25 mouse cellular contexts compared by ENCODE assay signal in genomic region chr17:31331920-31332319, GRCm38 (mm10). TPM values are rescaled to one million over a fixed set of nuclear protein-coding genes. Genes with fewer than 3 reads are reported as not detected.
DNase-seq lines count a peak whose midpoint lies in the region; ATAC-seq and TF ChIP-seq lines count a peak whose summit lies in the region.
"Had no signal": no experiment of that assay in that cellular context is flagged by ENCODE, and none has a peak within 500 bp of the region (broad histone marks: within the 10 kb centered on the region; RNA-seq: fewer than 3 reads in every experiment).

No protein-coding gene starts in this region.

- TF ChIP-seq CTCF in Patski (IDR thresholded peaks at IDR 0.05): no peak
- no peak for TF ChIP-seq CTCF in thymus, adult 2 months (IDR thresholded peaks at IDR 0.05; ENCODE audit: borderline replicate concordance, control insufficient read depth, extremely low read depth, insufficient read depth, low read length, poor library complexity)
- no peak for TF ChIP-seq CTCF in gastrocnemius, adult 2 months (IDR thresholded peaks at IDR 0.05)

- H3K4me3 ChIP-seq in kidney, embryonic 15.5 days (replicated peaks): no peak overlapping the region
- no peak overlapping the region for H3K4me3 ChIP-seq in thymus, adult 2 months (ENCODE audit: control insufficient read depth, insufficient read depth, low read length)
- no peak overlapping the region for H3K4me3 ChIP-seq in gastrocnemius, adult 2 months
- H3K4me3 ChIP-seq: embryonic facial prominence, embryonic 13.5 days; hindbrain, embryonic 10.5 days; hindbrain, embryonic 15.5 days; left cerebral cortex, adult 2 months; megakaryocyte, embryonic 14.5 days; midbrain, embryonic 12.5 days; neural tube, embryonic 13.5 days had no signal

- peak; percentile 48 for DNase-seq in kidney, adult 18-20 months
- DNase-seq in Patski (ENCODE audit: low read depth, low spot score): peak; percentile 54
- DNase-seq in kidney, adult 9 months: peak; percentile 77
- DNase-seq in kidney, postnatal 25 days: peak; percentile 56 to 69
- no peak for DNase-seq in thymus, adult 2 months
- DNase-seq in gastrocnemius, adult 2 months: no peak
- DNase-seq: adrenal gland, adult 2 months; adrenal gland, postnatal 36 days; cerebellum, adult 9-10 months; heart, postnatal 14 days; lung, adult 18-20 months; lung, postnatal 4 days; right cerebral cortex, postnatal 4 days had no signal

- H3K4me2 ChIP-seq in kidney, embryonic 15.5 days: no peak overlapping the region
- H3K4me2 ChIP-seq: embryonic facial prominence, embryonic 13.5 days; hindbrain, embryonic 15.5 days; midbrain, embryonic 12.5 days; neural tube, embryonic 13.5 days had no signal

- in situ Hi-C loops in Patski (cut with MboI; ENCODE audit: low pct_unique_long_range_greater_than_20kb): loop anchor here (5.0 kb wide), 1 partner anchor 160 kb away; no protein-coding TSS in a partner anchor

- CTCF ChIA-PET in Patski (lab: Charles Lee): interaction anchor here (1.0 to 2.0 kb wide), 5 partner anchors 13 to 164 kb away, joined by 3 to 7 read pairs (median 4); no protein-coding TSS in a partner anchor

- 54% methylated on average over 3 of the region's 3 CpGs for WGBS in kidney, embryonic 15.5 days
- WGBS in thymus, adult 2 months: 81% methylated on average over 3 of the region's 3 CpGs

- no peak for ATAC-seq in kidney, embryonic 15.5 days (replicated peaks; ENCODE audit: low FRiP score)
- peak; percentile 33 for ATAC-seq in Patski
- ATAC-seq in erythroid progenitor cell, adult 5-6 weeks (replicated peaks; ENCODE audit: low FRiP score, poor library complexity, severe bottlenecking): no peak
- ATAC-seq: CD4-positive, CD25-positive, alpha-beta regulatory T cell, adult 4 months; forebrain, embryonic 16.5 days; lung, postnatal 0 days had no signal

- POLR2A ChIA-PET in Patski (lab: Charles Lee): no interaction called here

- H3K27me3 ChIP-seq in kidney, embryonic 15.5 days: no peaks in the 10 kb centered on the region
- H3K27me3 ChIP-seq in Patski: no peaks in the 10 kb centered on the region
- H3K27me3 ChIP-seq in thymus, adult 2 months (ENCODE audit: control insufficient read depth, insufficient read depth, low read length): no peaks in the 10 kb centered on the region
- H3K27me3 ChIP-seq: embryonic facial prominence, embryonic 13.5 days; hindbrain, embryonic 15.5 days; midbrain, embryonic 12.5 days; neural tube, embryonic 13.5 days had no signal

- no peak overlapping the region for H3K27ac ChIP-seq in kidney, embryonic 15.5 days
- no peak overlapping the region for H3K27ac ChIP-seq in thymus, adult 2 months (ENCODE audit: control insufficient read depth, insufficient read depth, low read length)
- H3K27ac ChIP-seq in gastrocnemius, adult 2 months: no peak overlapping the region
- H3K27ac ChIP-seq: embryonic facial prominence, embryonic 13.5 days; hindbrain, embryonic 10.5 days; hindbrain, embryonic 15.5 days; left cerebral cortex, adult 2 months; midbrain, embryonic 12.5 days; neural tube, embryonic 13.5 days had no signal

- H3K4me1 ChIP-seq in kidney, embryonic 15.5 days: peaks cover 14% of the 10 kb centered on the region
- peaks cover 1% of the 10 kb centered on the region for H3K4me1 ChIP-seq in thymus, adult 2 months (replicated peaks; ENCODE audit: control insufficient read depth, insufficient read depth, low read length)
- H3K4me1 ChIP-seq: embryonic facial prominence, embryonic 13.5 days had no signal

- H3K9ac ChIP-seq in kidney, embryonic 15.5 days: no peak overlapping the region
- H3K9ac ChIP-seq: embryonic facial prominence, embryonic 13.5 days; hindbrain, embryonic 15.5 days; midbrain, embryonic 12.5 days; neural tube, embryonic 13.5 days had no signal

- no peak for TF ChIP-seq POLR2A in thymus, adult 2 months (IDR thresholded peaks at IDR 0.05; ENCODE audit: control insufficient read depth, extremely low read depth, insufficient read depth, low read length, poor library complexity)

- H3K9me3 ChIP-seq in kidney, embryonic 15.5 days (replicated peaks): no peaks in the 10 kb centered on the region
- H3K9me3 ChIP-seq: hindbrain, embryonic 10.5 days; hindbrain, embryonic 15.5 days; midbrain, embryonic 12.5 days; neural tube, embryonic 13.5 days had no signal

- intact Hi-C loops in gastrocnemius, adult 2 months (cut with DNase I): loop anchor here (2.0 kb wide), 1 partner anchor 333 kb away; no protein-coding TSS in a partner anchor

- no peaks in the 10 kb centered on the region for H3K36me3 ChIP-seq in kidney, embryonic 15.5 days
- H3K36me3 ChIP-seq in thymus, adult 2 months (ENCODE audit: control insufficient read depth, insufficient read depth, low read length): no peaks in the 10 kb centered on the region
- H3K36me3 ChIP-seq: embryonic facial prominence, embryonic 13.5 days; hindbrain, embryonic 10.5 days; hindbrain, embryonic 15.5 days; midbrain, embryonic 12.5 days had no signal

RNA-seq across cellular contexts. Expression of gene Slc37a1, which starts 45.3 kb away (rescaled TPM):
- polyA plus RNA-seq in kidney, embryonic 15.5 days (2015; fragmentation: Nextera tagmentation; extraction: Ambion mirVana): 3.0 and 3.9 TPM in 2 replicates
- 4.5 TPM for polyA plus RNA-seq in Patski (2021)
- polyA plus RNA-seq in thymus, adult 2 months (2012; rRNA removed): 59.6 and 59.7 TPM in 2 replicates
- total RNA-seq in gastrocnemius, adult 2 months (2021): 1 to 10 TPM; 3.0 to 4.2 TPM
- 2.5 and 4.7 TPM in 2 replicates for total RNA-seq in erythroid progenitor cell, adult 5-6 weeks (2015; ENCODE audit: low replicate concordance)
- total RNA-seq in erythroid progenitor cell, adult 5-6 weeks (2017; ENCODE audit: low replicate concordance): 0.23 and 1.2 TPM in 2 replicates

RNA-seq across cellular contexts. Expression of gene Pde9a, which starts 54.1 kb away (rescaled TPM):
- 27.6 and 34.9 TPM in 2 replicates for polyA plus RNA-seq in kidney, embryonic 15.5 days (2015; fragmentation: Nextera tagmentation; extraction: Ambion mirVana)
- not detected for polyA plus RNA-seq in Patski (2021)
- 4.6 and 4.9 TPM in 2 replicates for polyA plus RNA-seq in thymus, adult 2 months (2012; rRNA removed)
- 1 to 10 TPM; 1.8 to 3.3 TPM for total RNA-seq in gastrocnemius, adult 2 months (2021)
- total RNA-seq in erythroid progenitor cell, adult 5-6 weeks (2015; ENCODE audit: low replicate concordance): not detected in 2 replicates
- not detected in 2 replicates for total RNA-seq in erythroid progenitor cell, adult 5-6 weeks (2017; ENCODE audit: low replicate concordance)
- polyA plus RNA-seq: CD4-positive, CD25-positive, alpha-beta regulatory T cell, adult 4 months had no signal

RNA-seq across cellular contexts. Expression of gene Rsph1, which starts 54.7 kb away (rescaled TPM):
- 2.0 and 2.4 TPM in 2 replicates for polyA plus RNA-seq in kidney, embryonic 15.5 days (2015; fragmentation: Nextera tagmentation; extraction: Ambion mirVana)
- 3.1 TPM for polyA plus RNA-seq in Patski (2021)
- 0.29 and 0.51 TPM in 2 replicates for polyA plus RNA-seq in thymus, adult 2 months (2012; rRNA removed)
- 10 to 100 TPM in 1 of 2 experiments, 1 to 10 TPM in 1; 4.7 to 17.5 TPM for total RNA-seq in gastrocnemius, adult 2 months (2021)
- total RNA-seq in erythroid progenitor cell, adult 5-6 weeks (2015; ENCODE audit: low replicate concordance): 4.0 TPM in 1 of 2 replicates, not detected in the other
- not detected in 2 replicates for total RNA-seq in erythroid progenitor cell, adult 5-6 weeks (2017; ENCODE audit: low replicate concordance)

Comparison
In these comparisons a context has a peak if more than half of its experiments do, and no peak if none do; other contexts are left out.
1. DNase-seq: peak in kidney, adult 18-20 months (single experiment), Patski (single experiment), kidney, adult 9 months (single experiment) and kidney, postnatal 25 days (2 of 2); none in thymus, adult 2 months (single experiment) and gastrocnemius, adult 2 months (single experiment).
2. RNA of gene Slc37a1, which starts 45.3 kb away (polyA plus RNA-seq): 59.6 to 59.7 TPM in thymus, adult 2 months; 4.5 TPM in Patski (single experiment) and 3.0 to 3.9 TPM in kidney, embryonic 15.5 days; every median in the first group is over 10 times any median in the second.